Mouse (Mus musculus): Measurements from ENCODE around the gene Gm21985.
"Not testable (repeated sequence)": the region's sequence is repeated elsewhere in the genome, so short reads cannot be mapped to it uniquely, and the experiment has no call there.

Gm21985 gene

GRCm38 (mm10) chr2:112393958-112394357 lies 127.8 kb downstream of the Gm21985 start:
- no peak for DNase-seq

GRCm38 (mm10) chr2:112396649-112397048 lies 130.5 kb downstream of the Gm21985 start:
- no peak for DNase-seq

GRCm38 (mm10) chr2:112407030-112407429 lies 140.9 kb downstream of the Gm21985 start:
- DNase-seq = no peak

- DNase-seq = no peak
These were observed 159.2 kb downstream of the Gm21985 start for GRCm38 (mm10) chr2:112425308-112425707.

- not testable (repeated sequence) for DNase-seq
These were observed 162.4 kb downstream of the Gm21985 start for GRCm38 (mm10) chr2:112428534-112428933.

GRCm38 (mm10) chr2:112429665-112430064 lies 163.6 kb downstream of the Gm21985 start:
- no peak for DNase-seq

- DNase-seq = no peak
These were observed 164.3 kb downstream of the Gm21985 start for GRCm38 (mm10) chr2:112430403-112430802.

- DNase-seq = no peak
These were observed 166.4 kb downstream of the Gm21985 start for GRCm38 (mm10) chr2:112432523-112432922.

GRCm38 (mm10) chr2:112433359-112433758 lies 167.2 kb downstream of the Gm21985 start:
- no peak for DNase-seq

GRCm38 (mm10) chr2:112436292-112436691 lies 170.2 kb downstream of the Gm21985 start:
- no peak for DNase-seq

- no peak for DNase-seq
These were observed 171.5 kb downstream of the Gm21985 start for GRCm38 (mm10) chr2:112437589-112437988.

GRCm38 (mm10) chr2:112443491-112443890 lies 177.4 kb downstream of the Gm21985 start:
- no peak for DNase-seq

GRCm38 (mm10) chr2:112445511-112445910 lies 179.4 kb downstream of the Gm21985 start:
- no peak for DNase-seq

GRCm38 (mm10) chr2:112448046-112448445 lies 181.9 kb downstream of the Gm21985 start:
- not testable (repeated sequence) for DNase-seq

GRCm38 (mm10) chr2:112448510-112449059 lies 182.5 kb downstream of the Gm21985 start:
- DNase-seq = no peak

GRCm38 (mm10) chr2:112449597-112450296 lies 183.6 kb downstream of the Gm21985 start:
- DNase-seq = no peak

- not testable (repeated sequence) for DNase-seq
These were observed 186.4 kb downstream of the Gm21985 start for GRCm38 (mm10) chr2:112452513-112452912.

GRCm38 (mm10) chr2:112454125-112454861 lies 188.2 kb downstream of the Gm21985 start:
- no peak for DNase-seq

GRCm38 (mm10) chr2:112454862-112455564 lies 188.9 kb downstream of the Gm21985 start, which contains the start of gene Emc7:
Gene Emc7 (plus strand): TSS chr2:112454997.
- peak; percentile 98 for DNase-seq
